Mouse (Mus musculus) kidney, adult 2 months (tissue): ENCODE results near the gene Mapk10.

Source experiments
- CTCF ChIP-seq: fragments of 200-500 bp; conservative IDR thresholded peaks from 2 replicates; pipeline ENCODE4 v1.5.1; 2011; ENCODE audit warnings: low read depth, mild to moderate bottlenecking, control low read depth, low read length, moderate library complexity, mixed read lengths; ENCODE audit not compliant: insufficient read depth, insufficient read length
- POLR2A ChIP-seq: fragments of 200-500 bp; IDR thresholded peaks from one replicate; pipeline ENCODE4 v1.6.1; 2011; ENCODE audit warnings: low read depth, low read length, control low read depth

DNA sequence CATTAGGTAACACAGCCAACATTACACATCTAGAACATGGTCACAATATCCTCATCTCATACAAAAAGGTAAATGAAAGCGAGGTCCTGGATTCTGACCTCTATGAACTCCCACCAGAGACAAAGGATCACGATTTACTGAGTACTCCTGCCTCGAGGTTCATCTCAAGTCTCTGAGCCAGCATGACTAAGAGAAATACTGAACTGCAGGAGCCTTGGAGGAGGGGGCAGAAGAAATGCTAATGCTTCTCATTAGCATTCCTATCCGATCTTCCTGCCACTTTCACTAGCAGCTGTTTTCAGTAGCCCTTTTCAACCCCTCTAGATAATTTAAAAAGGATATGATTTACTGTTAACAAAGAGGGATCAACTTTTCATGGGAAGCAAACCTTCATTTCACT is 19.6 kb downstream of the Mapk10 start:
- no peak for TF ChIP-seq CTCF
- TF ChIP-seq POLR2A = no peak
